Mouse (Mus musculus) lung, postnatal 0 days (tissue): ENCODE data around the gene H2afy.

Experiments used
- CTCF ChIP-seq: IDR thresholded peaks from 2 replicates; pipeline ENCODE4 v1.5.1; 2016; ENCODE audit warnings: antibody characterized with exemption, mild to moderate bottlenecking
- EP300 ChIP-seq: IDR thresholded peaks from 2 replicates; pipeline ENCODE4 v1.6.1; 2016; ENCODE audit warnings: antibody characterized with exemption, mild to moderate bottlenecking, control low read depth

- TF ChIP-seq EP300: no peak
- TF ChIP-seq CTCF: no peak
Observed at GRCm38 (mm10) chr13:56172106-56172505, 35.9 kb upstream of the H2afy start.
